Mouse (Mus musculus) kidney, postnatal 25 days (tissue): Measurements from ENCODE around the gene Prox1.
A peak's percentile ranks its signal among the peaks of the same experiment; 100 is the strongest.

Experiments
- DNase-seq, 2 experiments: peaks; one replicate each; pipeline ENCODE4 v3.0.0; 2021; ENCODE audit warnings: mixed read lengths in 2 of 2

Prox1 gene

GRCm38 (mm10) chr1:190169911-190170818 is at the start of gene Prox1:
Gene Prox1 (minus strand): TSS chr1:190170714.
- peak; percentile 75 to 87 for DNase-seq

- DNase-seq = no peak
Observed at GRCm38 (mm10) chr1:190216621-190217020, 46.1 kb upstream of the Prox1 start.

- DNase-seq = peak in 1 of 2 experiments; percentile 33
Observed at GRCm38 (mm10) chr1:190214626-190215025, 44.1 kb upstream of the Prox1 start.

- DNase-seq = no peak
Observed at GRCm38 (mm10) chr1:190213175-190213574, 42.7 kb upstream of the Prox1 start.

- DNase-seq = no peak
Observed at GRCm38 (mm10) chr1:190207246-190207645, 36.7 kb upstream of the Prox1 start.

- no peak for DNase-seq
Observed at GRCm38 (mm10) chr1:190205691-190206090, 35.2 kb upstream of the Prox1 start.

- DNase-seq = no peak
Observed at GRCm38 (mm10) chr1:190204378-190205070, 34.0 kb upstream of the Prox1 start.

- no peak for DNase-seq
Observed at GRCm38 (mm10) chr1:190201696-190202095, 31.2 kb upstream of the Prox1 start.

GRCm38 (mm10) chr1:190200996-190201395 is 30.5 kb upstream of the Prox1 start:
- DNase-seq = no peak

- DNase-seq = no peak
Observed at GRCm38 (mm10) chr1:190198247-190198646, 27.7 kb upstream of the Prox1 start.

GRCm38 (mm10) chr1:190192011-190192410 is 21.5 kb upstream of the Prox1 start:
- no peak for DNase-seq

GRCm38 (mm10) chr1:190190231-190190965 is 19.9 kb upstream of the Prox1 start:
- DNase-seq = no peak

- no peak for DNase-seq
Observed at GRCm38 (mm10) chr1:190189125-190189524, 18.6 kb upstream of the Prox1 start.

- DNase-seq = no peak
Observed at GRCm38 (mm10) chr1:190186336-190186735, 15.8 kb upstream of the Prox1 start.

- DNase-seq = no peak
Observed at GRCm38 (mm10) chr1:190185284-190185683, 14.8 kb upstream of the Prox1 start.

- no peak for DNase-seq
Observed at GRCm38 (mm10) chr1:190183574-190183973, 13.1 kb upstream of the Prox1 start.

- no peak for DNase-seq
Observed at GRCm38 (mm10) chr1:190181765-190182164, 11.3 kb upstream of the Prox1 start.

- DNase-seq = no peak
Observed at GRCm38 (mm10) chr1:190180861-190181260, 10.3 kb upstream of the Prox1 start.

GRCm38 (mm10) chr1:190176961-190177360 is 6.4 kb upstream of the Prox1 start:
- peak; percentile 53 to 82 for DNase-seq

- DNase-seq = no peak
Observed at GRCm38 (mm10) chr1:190174671-190175661, 4.5 kb upstream of the Prox1 start.

GRCm38 (mm10) chr1:190174231-190174630 is 3.7 kb upstream of the Prox1 start:
- DNase-seq = no peak

GRCm38 (mm10) chr1:190173596-190173995 is 3.1 kb upstream of the Prox1 start:
- DNase-seq = no peak
